Mouse (Mus musculus): ENCODE measurements around the gene Hist1h2an. TPM values are rescaled to one million over a fixed set of nuclear protein-coding genes. Genes with fewer than 3 reads are reported as not detected.
"Not testable (repeated sequence)": the region's sequence is repeated elsewhere in the genome, so short reads cannot be mapped to it uniquely, and the experiment has no call there.

The Hist1h2an gene
- polyA plus RNA-seq, 1 experiment from 2014 or later = 3.1 TPM

DNA sequence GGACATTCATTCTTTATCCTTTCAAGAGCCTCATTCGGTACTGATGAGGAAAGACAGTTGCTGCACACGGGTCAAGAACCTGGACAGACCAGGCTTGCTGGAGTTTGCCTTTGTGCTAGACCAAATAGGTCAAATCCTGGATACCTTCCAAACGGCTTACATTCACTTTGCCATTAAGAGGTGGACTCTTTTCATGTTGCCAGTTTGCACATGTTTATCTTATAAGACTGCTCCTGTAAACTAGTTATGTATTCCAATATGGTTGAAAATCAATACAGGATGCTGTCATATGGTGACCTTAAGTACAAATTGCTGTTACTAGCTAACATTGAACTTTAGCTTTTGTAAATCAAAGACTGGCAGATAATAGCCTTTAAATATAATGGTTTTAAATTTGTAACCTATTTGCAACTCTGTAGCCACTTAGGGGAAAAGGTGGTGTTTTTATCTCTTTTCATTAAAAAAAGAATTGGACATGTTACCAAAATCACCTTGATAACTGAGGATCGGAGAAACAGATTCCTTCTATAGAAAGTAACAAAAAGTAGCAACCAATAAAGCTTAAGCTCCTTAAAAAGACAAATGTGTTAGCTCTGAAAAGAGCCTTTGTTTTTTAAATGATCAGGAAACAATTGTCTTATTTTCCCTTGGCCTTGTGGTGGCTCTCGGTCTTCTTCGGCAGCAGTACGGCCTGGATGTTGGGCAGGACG is 674 bp downstream of the Hist1h2an start:
- no peak for ATAC-seq (ENCODE audit: low FRiP score, low TSS enrichment)
- Histone ChIP-seq H3K36me3 (ENCODE audit: control insufficient read depth, insufficient read depth, low read length) (no peaks in the 10 kb centered on the region), H3K9ac (replicated peaks; ENCODE audit: low read length) (no peak overlapping the region; the same call in 1 of the 2 replicates), H3K4me1 (ENCODE audit: control insufficient read depth, insufficient read depth, low read length) (peaks cover 19% of the 10 kb centered on the region), H3K4me2 (ENCODE audit: low read length) (peak overlapping the region; percentile 60), H3K4me3 (replicated peaks; ENCODE audit: low read depth, low read length) (peak overlapping the region; percentile 33), H3K9me3 (ENCODE audit: control insufficient read depth, low read length) (no peaks in the 10 kb centered on the region), H3K27me3 (ENCODE audit: control insufficient read depth, insufficient read depth, low read length) (no peaks in the 10 kb centered on the region), H3K27ac (replicated peaks; ENCODE audit: low read depth, low read length) (peak overlapping the region; percentile 77)
- 2% methylated on average over 8 of the region's 8 CpGs for WGBS
- DNase-seq = peak; percentile 33

DNA sequence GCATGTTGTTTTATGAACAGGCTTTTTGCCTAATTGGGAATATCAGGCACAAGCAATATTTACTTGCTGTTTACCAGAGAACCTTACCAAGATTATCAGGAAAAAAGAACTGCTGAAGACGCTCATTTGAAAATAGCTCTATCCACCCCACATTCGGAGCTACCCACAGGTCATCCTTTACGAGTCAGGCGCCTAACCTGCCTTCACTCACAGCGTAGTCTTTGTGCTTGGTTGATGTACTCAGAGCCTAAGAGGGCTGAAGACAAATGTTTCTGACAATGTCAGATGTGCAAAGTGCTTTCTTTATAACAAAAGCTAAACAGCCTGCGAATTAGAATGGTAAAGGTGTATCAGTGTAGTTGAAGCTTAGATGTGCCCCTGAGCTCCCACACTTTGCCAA is 2.7 kb downstream of the Hist1h2an start:
- H3K36me3 ChIP-seq (ENCODE audit: control insufficient read depth, insufficient read depth, low read length) = no peaks in the 10 kb centered on the region
- H3K9ac ChIP-seq (replicated peaks; ENCODE audit: low read length) = no peak overlapping the region
- ATAC-seq (ENCODE audit: low FRiP score, low TSS enrichment) (no peak), DNase-seq (no peak)
- H3K4me2 ChIP-seq (ENCODE audit: low read length) = peak overlapping the region; percentile 75
- 15% methylated on average over 6 of the region's 6 CpGs for WGBS
- no peaks in the 10 kb centered on the region for H3K9me3 ChIP-seq (ENCODE audit: control insufficient read depth, low read length)
- H3K27ac ChIP-seq (replicated peaks; ENCODE audit: low read depth, low read length) = peak overlapping the region; percentile 49
- H3K27me3 ChIP-seq (ENCODE audit: control insufficient read depth, insufficient read depth, low read length) = no peaks in the 10 kb centered on the region
- H3K4me3 ChIP-seq (replicated peaks; ENCODE audit: low read depth, low read length) = no peak overlapping the region
- peaks cover 28% of the 10 kb centered on the region for H3K4me1 ChIP-seq (ENCODE audit: control insufficient read depth, insufficient read depth, low read length)

DNA sequence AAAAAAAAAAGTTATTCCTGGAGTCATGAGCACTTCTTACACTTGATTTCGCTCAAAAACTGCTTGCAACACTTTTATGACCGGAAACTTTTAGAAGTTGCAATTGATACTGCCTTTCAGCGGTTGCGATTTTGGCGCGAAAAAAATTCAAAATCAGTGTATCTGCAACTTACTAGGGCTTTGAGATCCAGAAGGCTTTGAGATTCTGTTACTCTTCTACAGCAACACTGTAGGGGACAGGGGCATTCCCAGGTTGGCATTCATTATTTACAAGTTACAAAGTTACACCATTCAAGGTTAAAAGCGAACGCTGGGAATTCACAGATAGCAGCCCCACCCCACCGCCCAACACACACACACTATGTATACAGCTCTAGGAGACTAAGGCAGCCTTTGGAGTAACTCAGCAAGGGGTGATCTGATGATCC is 3.3 kb downstream of the Hist1h2an start:
- ATAC-seq (ENCODE audit: low FRiP score, low TSS enrichment) (no peak), DNase-seq (peak; percentile 81)
- Histone ChIP-seq H3K9me3 (ENCODE audit: control insufficient read depth, low read length) (no peaks in the 10 kb centered on the region), H3K36me3 (ENCODE audit: control insufficient read depth, insufficient read depth, low read length) (no peaks in the 10 kb centered on the region), H3K4me2 (ENCODE audit: low read length) (peak overlapping the region; percentile 75), H3K9ac (replicated peaks; ENCODE audit: low read length) (no peak overlapping the region), H3K4me3 (replicated peaks; ENCODE audit: low read depth, low read length) (peak overlapping the region; percentile 34), H3K4me1 (ENCODE audit: control insufficient read depth, insufficient read depth, low read length) (peaks cover 28% of the 10 kb centered on the region), H3K27me3 (ENCODE audit: control insufficient read depth, insufficient read depth, low read length) (no peaks in the 10 kb centered on the region), H3K27ac (replicated peaks; ENCODE audit: low read depth, low read length) (peak overlapping the region; percentile 49)
- WGBS = 1% methylated on average over 9 of the region's 9 CpGs

DNA sequence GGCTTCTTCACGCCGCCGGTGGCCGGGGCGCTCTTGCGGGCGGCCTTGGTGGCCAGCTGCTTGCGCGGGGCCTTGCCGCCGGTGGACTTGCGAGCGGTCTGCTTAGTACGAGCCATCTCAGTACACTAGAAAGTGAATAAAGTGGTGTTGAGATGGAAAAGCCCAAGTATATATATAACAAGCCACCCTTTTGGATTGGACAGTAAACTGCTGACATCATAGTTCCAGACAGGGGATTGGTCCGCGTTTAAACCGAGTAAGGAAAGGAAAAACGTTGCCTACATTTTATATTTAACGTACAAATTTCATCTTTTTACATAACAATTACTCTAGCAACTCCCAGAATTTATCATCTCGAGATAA is 3.8 kb downstream of the Hist1h2an start, which contains the start of gene Hist1h3i:
TSS of gene Hist1h3i (minus strand) at position 116 of the 363 bp plus-strand sequence.
- no peaks in the 10 kb centered on the region for H3K27me3 ChIP-seq (ENCODE audit: control insufficient read depth, insufficient read depth, low read length)
- ATAC-seq (ENCODE audit: low FRiP score, low TSS enrichment) (peak; percentile 72), DNase-seq (peak; percentile 92)
- no peaks in the 10 kb centered on the region for H3K36me3 ChIP-seq (ENCODE audit: control insufficient read depth, insufficient read depth, low read length)
- peak within 1 kb of the TSS; percentile 71 for H3K27ac ChIP-seq (replicated peaks; ENCODE audit: low read depth, low read length)
- no peaks in the 10 kb centered on the region for H3K9me3 ChIP-seq (ENCODE audit: control insufficient read depth, low read length)
- peak within 1 kb of the TSS; percentile 75 for H3K4me2 ChIP-seq (ENCODE audit: low read length)
- peak within 1 kb of the TSS; percentile 46; the same call in 1 of the 2 replicates for H3K9ac ChIP-seq (replicated peaks; ENCODE audit: low read length)
- peak within 1 kb of the TSS; percentile 34 for H3K4me3 ChIP-seq (replicated peaks; ENCODE audit: low read depth, low read length)
- H3K4me1 ChIP-seq (ENCODE audit: control insufficient read depth, insufficient read depth, low read length) = peaks cover 28% of the 10 kb centered on the region
- WGBS = 0% methylated on average over 13 of the region's 20 CpGs

- under 1% methylated on average over 15 of the region's 35 CpGs for WGBS
- not testable (repeated sequence) for ATAC-seq (ENCODE audit: low FRiP score, low TSS enrichment); H3K9me3 ChIP-seq (ENCODE audit: control insufficient read depth, low read length); H3K36me3 ChIP-seq (ENCODE audit: control insufficient read depth, insufficient read depth, low read length); H3K27me3 ChIP-seq (ENCODE audit: control insufficient read depth, insufficient read depth, low read length)
- peak; percentile 32 for DNase-seq
- Histone ChIP-seq H3K4me3 (replicated peaks; ENCODE audit: low read depth, low read length) (peak overlapping the region; percentile 34), H3K9ac (replicated peaks; ENCODE audit: low read length) (peak overlapping the region; percentile 46; the same call in 1 of the 2 replicates), H3K4me2 (ENCODE audit: low read length) (peak overlapping the region; percentile 75), H3K4me1 (ENCODE audit: control insufficient read depth, insufficient read depth, low read length) (peaks cover 25% of the 10 kb centered on the region), H3K27ac (replicated peaks; ENCODE audit: low read depth, low read length) (peak overlapping the region; percentile 71)
Measured at GRCm38 (mm10) chr13:21782361-21783254, 4.4 kb downstream of the Hist1h2an start.

DNA sequence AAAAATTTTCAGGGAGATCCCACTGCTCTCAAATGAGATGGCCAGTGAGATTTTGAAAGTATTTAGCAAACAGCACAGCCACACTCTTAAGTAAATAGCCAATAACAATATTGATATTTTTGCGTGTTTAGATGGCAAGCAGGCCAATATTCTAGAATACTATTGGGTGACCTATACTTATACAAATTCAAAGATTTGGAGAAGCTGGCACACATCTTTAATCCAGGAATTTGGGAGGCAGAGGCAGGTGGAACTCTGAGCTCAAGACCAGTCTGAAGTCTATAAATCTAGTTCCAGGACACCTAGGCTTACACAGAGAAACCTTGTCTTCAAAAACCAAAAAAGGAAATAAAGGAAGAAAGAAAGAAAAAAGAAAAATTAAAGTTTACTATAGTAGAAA is 5.4 kb downstream of the Hist1h2an start:
- no peak for DNase-seq
- peaks cover 25% of the 10 kb centered on the region for H3K4me1 ChIP-seq (ENCODE audit: control insufficient read depth, insufficient read depth, low read length)

DNA sequence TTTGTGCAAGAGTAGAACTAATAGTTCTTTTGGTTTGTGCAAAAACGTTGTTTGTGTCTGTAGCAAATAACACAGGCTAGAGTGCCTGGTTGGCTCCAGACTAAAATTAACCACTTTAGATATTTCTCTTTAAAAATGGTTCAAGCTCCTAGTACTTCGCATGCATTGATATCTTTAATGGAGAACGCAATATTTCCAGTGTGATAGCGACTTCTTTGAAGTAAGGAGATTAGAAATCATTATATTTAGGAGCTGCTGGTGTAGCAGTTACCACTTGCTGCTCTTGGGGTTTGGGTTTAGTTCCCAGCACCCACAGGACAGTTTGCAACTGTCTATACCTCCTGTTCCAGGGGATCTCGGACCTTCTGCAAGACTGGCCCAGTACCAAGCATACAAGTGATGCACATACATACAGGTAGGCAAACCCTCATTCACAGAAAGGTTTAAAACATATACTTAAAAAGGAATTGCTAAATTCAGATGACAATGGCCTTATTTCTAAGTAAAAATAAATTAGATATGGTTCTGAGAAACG is 5.9 kb downstream of the Hist1h2an start:
- Histone ChIP-seq H3K4me2 (ENCODE audit: low read length) (peak overlapping the region; percentile 82), H3K27me3 (ENCODE audit: control insufficient read depth, insufficient read depth, low read length) (no peaks in the 10 kb centered on the region), H3K4me1 (ENCODE audit: control insufficient read depth, insufficient read depth, low read length) (peaks cover 22% of the 10 kb centered on the region), H3K27ac (replicated peaks; ENCODE audit: low read depth, low read length) (no peak overlapping the region), H3K9ac (replicated peaks; ENCODE audit: low read length) (no peak overlapping the region; the same call in 1 of the 2 replicates), H3K4me3 (replicated peaks; ENCODE audit: low read depth, low read length) (no peak overlapping the region; the same call in 1 of the 2 replicates), H3K36me3 (ENCODE audit: control insufficient read depth, insufficient read depth, low read length) (no peaks in the 10 kb centered on the region), H3K9me3 (ENCODE audit: control insufficient read depth, low read length) (no peaks in the 10 kb centered on the region)
- DNase-seq (no peak), ATAC-seq (ENCODE audit: low FRiP score, low TSS enrichment) (no peak)
- WGBS = 42% methylated on average over 6 of the region's 6 CpGs

More for the DNA sequence above, 5.4 kb downstream of the Hist1h2an start:
- WGBS = 93% methylated on average over 1 of the region's 1 CpGs
- Histone ChIP-seq H3K27ac (replicated peaks; ENCODE audit: low read depth, low read length) (no peak overlapping the region), H3K4me3 (replicated peaks; ENCODE audit: low read depth, low read length) (no peak overlapping the region), H3K9me3 (ENCODE audit: control insufficient read depth, low read length) (no peaks in the 10 kb centered on the region), H3K4me2 (ENCODE audit: low read length) (no peak overlapping the region), H3K36me3 (ENCODE audit: control insufficient read depth, insufficient read depth, low read length) (no peaks in the 10 kb centered on the region), H3K27me3 (ENCODE audit: control insufficient read depth, insufficient read depth, low read length) (no peaks in the 10 kb centered on the region), H3K9ac (replicated peaks; ENCODE audit: low read length) (no peak overlapping the region)
- no peak for ATAC-seq (ENCODE audit: low FRiP score, low TSS enrichment)
